Mouse (Mus musculus) lung, postnatal 0 days (tissue): ENCODE results near the gene Ptpdc1.

Source experiments
- CTCF ChIP-seq: IDR thresholded peaks from 2 replicates; pipeline ENCODE4 v1.5.1; 2016; ENCODE audit warnings: antibody characterized with exemption, mild to moderate bottlenecking
- EP300 ChIP-seq: IDR thresholded peaks from 2 replicates; pipeline ENCODE4 v1.6.1; 2016; ENCODE audit warnings: antibody characterized with exemption, mild to moderate bottlenecking, control low read depth

DNA sequence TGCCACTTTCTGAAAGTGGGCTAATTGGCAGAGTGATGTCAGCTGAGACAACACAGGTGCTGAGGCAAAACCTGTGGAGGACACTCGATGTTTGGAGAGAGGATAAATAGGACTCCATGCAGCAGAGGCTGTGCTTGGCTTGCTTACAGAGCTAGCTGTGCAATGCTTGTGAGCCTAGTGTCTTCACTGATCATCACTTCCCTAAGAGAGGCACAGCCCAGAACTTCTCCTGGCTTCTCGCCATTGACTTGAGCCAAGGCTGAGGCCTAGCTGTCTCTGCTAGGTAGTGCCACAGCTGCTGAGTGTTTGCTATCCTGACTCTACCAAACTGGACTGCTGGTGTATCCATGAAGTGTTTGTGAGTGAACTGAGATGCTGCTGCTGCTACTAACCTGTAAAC is 94.8 kb downstream of the Ptpdc1 start:
- TF ChIP-seq CTCF (no peak), EP300 (no peak)
